Mouse (Mus musculus): ENCODE results near the gene Nxnl2. TPM values are rescaled to one million over a fixed set of nuclear protein-coding genes. Genes with fewer than 3 reads are reported as not detected.
"Not testable (repeated sequence)": the region's sequence is repeated elsewhere in the genome, so short reads cannot be mapped to it uniquely, and the experiment has no call there.

Nxnl2 gene
- polyA plus RNA-seq, 2 experiments from 2014 or later: 0.56 TPM; not detected in 1

DNA sequence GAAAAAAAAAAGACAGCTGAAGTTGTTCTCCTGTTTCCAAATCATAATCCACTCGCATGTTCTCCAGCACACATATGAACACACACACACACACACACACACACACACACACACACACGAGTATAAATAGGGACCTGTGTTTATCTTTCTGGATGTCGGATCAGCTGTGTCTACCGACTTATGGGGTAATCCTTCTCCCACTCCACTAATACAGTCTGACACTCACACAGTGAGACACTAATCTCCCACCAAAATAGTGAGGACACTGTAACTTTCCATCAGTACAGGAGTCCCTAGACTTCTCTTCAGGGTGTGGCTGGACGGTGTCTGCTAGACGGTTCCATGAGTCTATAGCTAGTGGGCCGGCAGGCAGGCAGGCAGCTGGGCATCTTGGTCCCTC, 11.4 kb downstream of the Nxnl2 start:
- ATAC-seq: no peak

DNA sequence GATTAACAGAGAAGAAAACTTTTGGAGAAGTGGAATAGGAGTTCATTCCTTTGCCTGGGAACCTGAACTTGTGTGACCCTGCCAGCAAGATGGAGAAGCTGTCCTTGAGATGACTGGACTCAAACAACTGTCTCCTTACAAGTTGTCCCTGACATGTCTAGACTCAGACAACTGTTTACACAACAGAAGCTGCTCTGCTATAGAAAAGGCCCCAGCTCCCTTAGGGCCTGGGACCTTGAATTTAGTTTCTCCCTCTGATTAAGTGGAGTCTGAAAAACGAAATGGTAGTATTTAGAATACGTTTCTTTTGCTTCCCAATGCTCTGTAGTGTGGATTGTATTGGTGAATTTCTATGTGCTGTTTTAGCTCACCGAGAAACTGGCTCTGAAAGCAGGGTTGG, 14.1 kb downstream of the Nxnl2 start:
- ATAC-seq: no peak

DNA sequence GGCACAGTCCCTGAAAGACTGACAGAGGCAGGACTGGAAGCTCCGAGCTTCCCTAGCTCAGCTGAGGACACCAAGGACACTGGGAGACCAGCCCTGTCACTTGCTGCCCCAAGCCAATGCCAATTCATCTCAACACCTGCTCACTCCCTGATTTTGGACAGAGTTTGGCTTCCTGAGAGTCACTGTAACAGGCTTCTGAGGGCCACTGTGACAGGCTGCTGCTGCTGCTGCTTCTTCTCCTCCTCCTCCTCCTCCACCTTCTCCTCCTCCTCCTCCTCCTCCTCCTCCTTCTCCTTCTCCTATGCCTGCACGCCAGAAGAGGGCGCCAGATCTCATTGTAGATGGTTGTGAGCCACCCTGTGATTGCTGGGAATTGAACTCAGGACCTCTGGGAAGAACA, 19.5 kb downstream of the Nxnl2 start:
- ATAC-seq: no peak

DNA sequence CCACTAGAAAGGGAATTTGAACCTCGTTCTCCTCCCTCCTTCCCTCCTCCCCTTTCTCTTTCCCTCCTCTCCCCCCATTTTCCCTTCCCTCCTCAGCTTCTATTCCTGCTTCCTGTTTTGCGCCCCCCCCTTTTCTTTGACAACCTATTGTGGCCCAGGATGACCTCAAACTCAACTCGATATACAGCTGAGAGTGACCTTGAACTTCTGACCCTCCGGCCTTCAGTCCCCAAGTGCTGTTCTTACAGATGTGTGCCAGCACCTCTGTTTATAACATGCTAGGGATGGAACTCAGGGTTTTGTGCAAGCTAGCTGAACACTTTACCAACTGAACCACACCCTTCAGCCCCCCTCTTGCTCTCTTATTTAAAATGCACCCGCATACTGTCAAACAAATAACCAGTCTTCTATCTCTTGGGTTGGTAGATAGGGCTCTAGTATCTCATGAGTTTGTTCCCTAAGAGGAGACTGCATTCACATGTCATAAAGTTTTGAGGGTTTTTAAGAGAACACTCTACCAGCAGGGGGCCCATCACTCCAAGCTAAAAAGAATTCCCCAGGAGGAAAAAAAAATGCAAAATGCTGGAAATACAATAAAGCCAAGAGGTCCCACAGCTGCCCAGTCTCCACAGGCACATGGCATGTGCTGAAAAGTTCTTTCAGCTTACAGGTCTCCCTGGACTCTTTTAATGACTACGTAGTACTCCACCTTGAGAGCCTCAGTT, 20.8 kb downstream of the Nxnl2 start:
- ATAC-seq: no peak

DNA sequence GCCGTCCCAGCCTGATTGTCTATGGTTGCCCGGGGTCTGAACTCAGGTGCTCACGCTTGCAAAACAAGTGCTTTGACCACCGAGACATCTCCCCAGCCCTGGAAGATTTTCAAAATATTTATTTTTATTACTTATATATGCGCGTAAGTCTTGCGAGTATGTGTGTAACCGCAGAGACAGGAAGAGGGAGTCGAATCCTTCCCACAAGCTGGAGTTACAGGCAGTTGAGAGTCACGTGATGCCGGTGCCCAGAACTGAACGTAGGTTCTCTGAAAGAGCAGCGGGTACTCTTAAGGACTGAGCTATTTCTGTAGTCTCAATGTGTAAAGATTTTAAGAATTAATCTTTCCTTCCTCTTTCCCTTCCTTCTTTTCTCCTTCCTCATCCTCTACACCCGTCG, 23.1 kb downstream of the Nxnl2 start:
- ATAC-seq: no peak

DNA sequence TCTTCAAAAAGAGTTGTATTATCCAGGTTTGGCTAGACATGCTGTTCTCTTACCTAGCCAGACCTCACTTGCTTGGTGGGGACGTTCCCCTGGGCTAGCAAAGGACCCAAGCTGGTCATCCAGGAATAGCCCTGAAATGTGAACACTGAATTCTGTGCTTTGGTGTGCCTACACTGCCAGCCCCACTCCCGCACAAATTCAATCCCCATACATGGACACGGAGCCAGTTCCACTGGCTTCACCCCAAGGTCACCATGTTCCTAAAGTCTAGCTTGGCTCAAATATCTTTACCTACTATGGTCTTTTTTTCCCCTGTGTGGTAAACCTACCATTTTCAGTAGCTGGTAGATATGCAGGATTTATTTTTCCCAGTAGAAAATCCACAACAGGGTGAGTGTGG, 26.9 kb downstream of the Nxnl2 start:
- no peak for ATAC-seq

DNA sequence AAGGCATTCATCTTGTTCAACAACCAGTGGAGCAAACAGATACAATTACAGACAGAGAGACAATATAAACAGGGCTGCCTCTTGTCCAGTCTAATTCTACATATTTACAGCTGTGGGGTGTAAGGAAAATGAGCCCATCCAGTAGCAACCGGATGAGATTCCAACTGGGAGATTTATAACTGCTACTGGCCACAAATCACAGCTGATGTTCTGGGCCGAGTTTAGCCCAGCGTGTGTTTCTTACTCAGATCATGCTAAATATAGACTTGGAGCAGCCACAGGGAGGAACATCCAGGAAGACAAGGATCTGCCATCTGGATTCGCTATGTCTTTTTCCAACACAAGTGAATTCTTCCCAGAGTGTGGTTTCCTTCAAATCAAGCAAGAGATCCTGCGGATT, 27.4 kb downstream of the Nxnl2 start:
- ATAC-seq: no peak

DNA sequence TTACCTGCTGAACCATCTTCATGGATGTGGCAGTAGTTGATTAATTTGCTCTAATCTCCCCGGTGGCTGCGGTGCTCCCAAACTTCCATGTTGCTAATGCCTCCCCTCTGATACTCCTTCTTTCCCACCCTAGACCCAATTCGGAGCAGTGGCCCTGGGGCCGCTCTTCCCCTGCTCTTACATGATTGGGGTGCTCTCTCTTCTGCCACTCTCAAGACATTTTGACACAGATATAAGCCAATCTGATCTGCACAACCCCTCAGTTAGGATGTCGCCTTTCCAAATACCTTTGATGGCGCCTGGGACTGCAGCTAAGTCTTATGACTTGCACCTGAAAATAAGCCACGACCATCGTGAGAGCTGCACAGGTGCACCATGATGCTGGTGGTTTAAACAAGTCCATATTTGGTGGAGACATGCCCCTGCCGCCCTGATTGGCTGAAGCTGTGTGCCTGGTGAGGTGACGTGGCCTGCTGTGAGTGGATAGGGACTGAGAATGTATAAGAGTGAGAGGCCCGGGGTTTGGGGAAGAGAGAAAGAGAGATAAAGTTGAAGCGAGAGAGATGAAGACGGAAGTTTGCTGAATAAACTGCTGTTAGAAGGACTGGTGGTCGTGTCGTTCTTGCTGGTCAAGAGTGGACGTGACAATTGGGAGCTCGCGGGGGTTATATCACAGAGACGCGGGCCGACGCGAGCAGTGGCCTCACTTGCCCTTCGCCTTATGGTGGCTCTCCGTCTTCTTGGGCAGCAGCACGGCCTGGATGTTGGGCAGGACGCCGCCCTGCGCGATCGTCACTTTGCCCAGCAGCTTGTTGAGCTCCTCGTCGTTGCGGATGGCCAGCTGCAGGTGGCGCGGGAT, 31.4 kb downstream of the Nxnl2 start:
- ATAC-seq: not testable (repeated sequence)

DNA sequence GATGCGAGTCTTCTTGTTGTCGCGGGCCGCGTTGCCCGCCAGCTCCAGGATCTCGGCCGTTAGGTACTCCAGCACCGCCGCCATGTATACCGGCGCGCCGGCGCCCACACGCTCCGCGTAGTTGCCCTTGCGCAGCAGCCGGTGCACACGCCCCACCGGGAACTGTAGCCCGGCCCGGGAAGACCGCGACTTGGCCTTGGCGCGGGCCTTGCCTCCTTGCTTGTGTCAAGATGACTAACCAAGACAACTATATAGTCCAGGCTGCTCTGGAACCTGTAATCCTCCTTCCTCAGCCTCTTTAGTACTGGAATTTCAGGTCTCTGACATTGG, 32.0 kb downstream of the Nxnl2 start:
- ATAC-seq: not testable (repeated sequence)

DNA sequence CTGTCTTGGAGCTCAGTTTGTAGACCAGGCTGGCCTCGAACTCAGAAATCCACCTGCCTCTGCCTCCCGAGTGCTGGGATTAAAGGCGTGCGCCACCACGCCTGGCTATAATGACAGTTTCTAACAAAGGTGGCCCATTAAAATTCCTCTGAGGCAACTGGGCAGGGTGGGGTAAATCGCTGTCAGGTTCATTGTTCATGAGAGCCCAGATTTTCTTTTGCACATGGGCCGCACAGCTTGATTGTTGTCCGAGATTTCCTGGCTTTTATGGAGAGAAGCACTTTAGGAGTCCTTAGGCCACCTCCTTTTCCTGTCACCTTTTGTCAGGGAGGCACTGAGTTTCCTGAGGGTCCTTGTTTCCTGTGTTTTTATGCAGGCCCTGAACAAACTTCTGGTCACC, 32.6 kb downstream of the Nxnl2 start:
- ATAC-seq: no peak

DNA sequence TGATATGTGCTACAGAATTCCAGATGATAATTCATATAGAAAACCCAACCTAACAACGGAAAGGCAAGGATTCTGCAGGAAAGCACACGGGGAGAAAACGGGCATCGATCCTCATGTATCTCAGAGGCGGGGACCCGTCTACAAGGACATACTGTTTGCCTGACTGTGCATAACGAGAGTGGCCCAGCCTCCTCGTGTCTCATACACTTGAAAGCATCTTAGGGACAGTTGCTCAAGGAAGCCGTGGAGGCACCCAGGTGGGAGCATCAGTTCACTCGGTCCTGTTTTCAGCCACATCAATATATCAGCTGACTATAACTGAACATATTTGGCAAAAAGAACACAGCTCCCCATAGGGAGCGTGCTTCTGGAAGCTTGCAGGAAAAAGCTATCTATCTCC, 33.3 kb downstream of the Nxnl2 start:
- not testable (repeated sequence) for ATAC-seq

DNA sequence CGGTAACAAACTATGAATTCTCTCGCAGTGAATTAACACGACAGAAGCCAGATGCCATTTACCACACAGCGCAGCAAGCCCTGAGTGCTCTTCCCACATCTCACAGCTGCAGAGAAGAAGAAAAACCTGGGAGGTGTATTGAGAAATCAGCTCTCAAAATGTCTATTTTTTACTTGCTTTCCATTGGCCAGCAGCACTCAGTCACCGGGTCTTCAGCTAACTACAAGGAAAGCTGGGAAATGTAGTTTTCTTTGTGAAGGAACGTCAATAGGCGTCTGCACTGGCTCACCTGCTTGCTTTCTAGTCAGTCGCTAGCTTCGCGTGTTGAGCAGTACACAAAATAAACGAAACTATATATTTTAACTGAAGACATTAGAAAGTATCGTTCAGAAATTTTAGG, 37.1 kb downstream of the Nxnl2 start:
- no peak for ATAC-seq

DNA sequence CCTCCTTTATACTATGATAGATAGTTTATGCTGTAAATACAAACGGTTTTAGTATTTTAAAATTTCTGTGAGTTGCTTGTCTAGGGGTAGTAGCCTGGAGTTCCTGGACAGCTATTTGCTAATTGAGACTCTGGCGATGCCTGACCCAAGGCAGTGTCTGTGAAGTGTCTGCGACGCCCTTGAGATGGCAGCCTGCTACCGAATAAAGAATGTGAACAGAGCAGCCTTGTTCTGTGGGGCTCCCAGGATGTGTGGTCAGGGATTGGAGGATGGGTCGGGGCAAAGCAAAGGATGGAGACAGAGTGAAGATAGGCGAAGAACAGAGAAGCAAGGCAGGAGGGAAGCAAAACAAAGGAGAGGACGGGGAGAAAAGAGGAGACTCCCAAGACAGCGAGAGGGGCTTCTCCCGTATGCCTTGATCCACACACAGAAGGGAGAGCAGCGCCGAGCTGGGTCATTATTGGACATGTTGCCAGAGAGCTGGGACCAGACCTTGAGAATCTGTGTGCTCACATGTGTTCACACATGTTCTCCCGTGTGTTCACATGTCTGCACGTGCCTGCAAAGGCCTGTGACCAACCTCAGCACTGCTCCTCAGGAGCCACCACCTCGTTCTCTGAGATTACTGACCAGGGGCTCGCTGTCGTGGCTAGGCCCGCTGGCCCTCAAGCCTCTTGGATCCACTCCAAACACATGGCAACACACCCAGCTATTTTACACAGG, 37.7 kb downstream of the Nxnl2 start:
- ATAC-seq: no peak

DNA sequence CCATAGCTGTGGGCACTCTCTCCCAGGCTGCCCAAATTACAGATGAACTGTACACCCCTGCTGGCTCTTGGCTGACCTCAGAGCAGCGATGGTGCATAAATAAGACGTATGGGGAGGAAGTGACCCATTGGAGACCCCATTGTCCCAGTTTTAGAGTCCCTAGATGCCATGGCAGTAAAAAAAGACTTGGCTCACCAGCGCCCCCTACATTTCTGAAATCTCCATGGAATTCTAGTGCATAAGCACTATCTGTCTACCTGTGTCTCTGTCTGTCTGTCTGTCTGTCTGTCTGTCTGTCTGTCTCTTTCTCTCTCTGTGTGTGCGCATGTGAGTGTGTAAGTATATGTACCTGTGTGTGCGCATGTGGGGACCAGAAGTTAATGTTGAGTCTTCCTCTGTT, 39.8 kb downstream of the Nxnl2 start:
- no peak for ATAC-seq

DNA sequence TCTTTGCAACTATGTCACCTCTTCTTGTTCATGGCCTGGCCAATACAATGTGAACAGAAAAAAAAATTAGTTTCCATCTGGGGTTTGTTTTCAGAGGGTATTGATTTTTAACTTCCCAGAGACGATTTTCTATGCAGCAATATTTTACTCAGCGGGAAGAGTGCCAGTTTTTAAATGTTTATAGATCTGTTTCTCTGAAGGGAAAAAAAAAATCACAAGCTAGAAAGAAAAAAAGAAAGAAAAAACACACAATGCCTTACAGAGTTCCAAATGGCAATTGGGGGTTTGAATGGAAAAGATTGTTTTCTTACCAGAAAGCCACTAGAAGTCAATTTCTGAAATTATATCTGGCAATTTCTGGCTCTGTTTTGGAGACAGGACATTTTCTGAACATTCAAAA, 43.9 kb downstream of the Nxnl2 start:
- ATAC-seq: no peak

DNA sequence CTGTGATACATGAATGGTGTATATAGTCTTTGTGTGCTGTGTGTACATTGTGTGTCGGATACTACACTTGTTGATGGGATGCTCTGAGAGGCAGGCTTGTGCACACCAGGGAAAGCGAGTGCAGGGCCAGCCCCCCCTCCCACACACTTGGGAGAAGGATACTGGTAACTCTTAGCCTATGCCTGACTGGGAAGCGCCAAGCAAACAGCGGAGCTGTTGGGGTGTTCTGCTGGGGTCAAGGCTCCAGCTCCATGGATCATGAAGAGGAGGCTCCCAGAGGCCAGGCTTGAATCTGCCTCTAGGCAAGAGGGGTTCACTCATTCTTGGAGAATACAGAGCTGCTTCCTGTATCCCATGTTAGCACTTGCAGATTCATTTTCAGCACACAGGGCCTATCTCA, 50.1 kb downstream of the Nxnl2 start:
- ATAC-seq: no peak

DNA sequence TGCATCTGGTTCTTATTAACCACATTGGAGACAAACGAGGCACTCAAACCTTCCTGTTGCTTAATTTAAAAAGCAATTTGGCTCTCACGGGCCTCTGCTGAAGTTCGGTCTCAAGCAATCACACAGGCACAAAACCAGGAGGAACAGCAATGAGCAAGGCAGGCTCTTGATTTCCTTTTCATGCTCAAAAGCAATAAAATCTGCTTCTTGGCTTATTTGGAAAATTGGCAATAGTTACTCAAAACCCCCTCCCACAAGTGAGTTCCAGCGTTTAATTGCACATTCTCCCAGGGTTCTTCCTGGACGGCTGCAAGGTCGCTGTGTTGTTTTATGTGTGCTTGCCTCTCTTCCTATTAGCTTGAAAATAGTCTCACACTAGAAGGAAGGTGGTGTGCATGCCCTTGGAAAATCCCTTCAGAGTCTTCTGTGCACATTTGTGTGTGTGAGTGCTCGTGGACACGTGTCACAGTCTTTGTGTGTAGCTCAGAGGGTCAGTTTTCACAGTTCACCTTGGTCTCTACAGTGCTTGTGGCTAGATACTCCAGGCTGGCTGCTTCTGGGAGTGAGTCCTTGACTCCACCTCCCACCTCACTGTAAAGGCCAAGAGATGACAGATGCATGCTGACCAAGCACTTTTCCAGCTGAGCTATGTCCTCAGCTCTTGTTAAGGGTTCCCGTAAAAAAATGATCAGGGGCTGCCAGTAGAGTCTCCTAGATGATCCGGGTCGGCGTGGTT, 50.8 kb downstream of the Nxnl2 start:
- ATAC-seq: no peak

Other genes with a start within 250 kb of the Nxnl2 start
- gene Spin1, start 70.1 kb upstream of the Nxnl2 start, polyA plus RNA-seq (2017; shearing (Covaris generic)): 10 to 100 TPM; 37.8 to 40.4 TPM
- gene S1pr3, start 237.6 kb downstream of the Nxnl2 start, polyA plus RNA-seq (2017; shearing (Covaris generic)): not detected